Mouse (Mus musculus) midbrain, embryonic 16.5 days (tissue): ENCODE measurements around the gene Cds1. TPM values are rescaled to one million over a fixed set of nuclear protein-coding genes. Genes with fewer than 3 reads are reported as not detected.

ENCODE experiments used
- ATAC-seq: fragments of 200-750 bp; cut with Nextera tagmentation; 2 replicates; pipeline ENCODE4 v1.8.0; 2017; ENCODE audit warnings: moderate TSS enrichment
- H3K27ac ChIP-seq: fragments of 300-500 bp; sonication (generic); 2 replicates; pipeline ENCODE4 v1.5.1; 2014; ENCODE audit warnings: mild to moderate bottlenecking, low read length, mixed read lengths
- H3K27me3 ChIP-seq: fragments of 300-500 bp; sonication (generic); 2 replicates; pipeline ENCODE4 v1.6.1; 2014; ENCODE audit warnings: low read depth, low read length, mixed read lengths; ENCODE audit not compliant: control insufficient read depth, insufficient read depth
- H3K36me3 ChIP-seq: fragments of 300-500 bp; sonication (generic); 2 replicates; pipeline ENCODE4 v1.6.1; 2014; ENCODE audit warnings: mild to moderate bottlenecking, low read length, moderate library complexity, mixed read lengths; ENCODE audit not compliant: control insufficient read depth, insufficient read depth
- H3K4me1 ChIP-seq: fragments of 300-500 bp; sonication (generic); 2 replicates; pipeline ENCODE4 v1.6.1; 2014; ENCODE audit warnings: mild to moderate bottlenecking, low read length, mixed read lengths; ENCODE audit not compliant: control insufficient read depth, insufficient read depth
- H3K4me2 ChIP-seq: fragments of 300-500 bp; sonication (generic); 2 replicates; pipeline ENCODE4 v1.6.1; 2014; ENCODE audit warnings: mild to moderate bottlenecking, low read length, mixed read lengths
- H3K4me3 ChIP-seq: fragments of 300-500 bp; sonication (generic); 2 replicates; pipeline ENCODE4 v1.5.1; 2014; ENCODE audit warnings: low read depth, mild to moderate bottlenecking, low read length, moderate library complexity, mixed read lengths
- H3K9ac ChIP-seq: fragments of 300-500 bp; sonication (generic); 2 replicates; pipeline ENCODE4 v1.6.1; 2014; ENCODE audit warnings: low read depth, low read length, mixed read lengths
- H3K9me3 ChIP-seq: fragments of 300-500 bp; sonication (generic); replicated peaks from 2 replicates; pipeline ENCODE4 v1.6.1; 2014; ENCODE audit warnings: mild to moderate bottlenecking, low read length, mixed read lengths; ENCODE audit not compliant: control insufficient read depth, poor library complexity, severe bottlenecking
- WGBS: fragments of 180-500 bp; shearing (Covaris S2); extraction: QIAGEN DNeasy Blood & Tissue Kit; methylation state at CpG from one replicate; pipeline ENCODE4 v1.1.7; 2014; 5-methylcytosine and 5-hydroxymethylcytosine counted together
- polyA plus RNA-seq: library from polyadenylated mRNA; unstranded; fragments of >200 nt; fragmentation: Nextera tagmentation; extraction: Ambion mirVana; gene quantifications from 2 replicates; pipeline ENCODE4 v1.2.1, GENCODE M21; 2015

The Cds1 gene
- polyA plus RNA-seq, 1 experiment from 2014 or later = 9.2 TPM

DNA sequence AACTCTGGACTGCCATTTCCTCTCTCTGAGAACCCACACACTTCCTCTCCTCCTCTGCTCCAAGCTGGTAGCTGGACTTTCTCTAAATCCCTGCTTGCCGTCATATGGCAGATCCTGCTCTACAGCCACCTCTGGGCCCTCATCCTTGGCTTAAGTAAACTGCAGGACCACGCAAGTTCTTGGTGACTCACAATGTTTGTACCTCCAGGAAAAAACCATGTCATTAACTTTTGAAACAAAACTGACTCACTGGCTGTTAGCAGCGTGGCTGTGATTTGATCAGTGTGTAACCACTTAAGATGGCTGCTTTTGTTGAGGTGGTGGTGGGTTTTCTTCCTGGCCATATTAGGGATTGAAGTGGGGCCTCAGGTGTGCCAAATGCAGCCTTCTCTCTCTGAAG lies 19.4 kb downstream of the Cds1 start:
- Histone ChIP-seq H3K4me1 (peaks cover 2% of the 10 kb centered on the region; the same call in 1 of the 2 replicates), H3K27me3 (no peaks in the 10 kb centered on the region), H3K9me3 (no peaks in the 10 kb centered on the region), H3K27ac (no peak overlapping the region), H3K4me2 (no peak overlapping the region), H3K36me3 (no peaks in the 10 kb centered on the region), H3K9ac (no peak overlapping the region), H3K4me3 (no peak overlapping the region)
- ATAC-seq = no peak
- 85% methylated on average over 3 of the region's 3 CpGs for WGBS

GRCm38 (mm10) chr5:101784787-101785186 lies 19.9 kb downstream of the Cds1 start:
- WGBS = 95% methylated on average over 2 of the region's 2 CpGs
- no peak for ATAC-seq

DNA sequence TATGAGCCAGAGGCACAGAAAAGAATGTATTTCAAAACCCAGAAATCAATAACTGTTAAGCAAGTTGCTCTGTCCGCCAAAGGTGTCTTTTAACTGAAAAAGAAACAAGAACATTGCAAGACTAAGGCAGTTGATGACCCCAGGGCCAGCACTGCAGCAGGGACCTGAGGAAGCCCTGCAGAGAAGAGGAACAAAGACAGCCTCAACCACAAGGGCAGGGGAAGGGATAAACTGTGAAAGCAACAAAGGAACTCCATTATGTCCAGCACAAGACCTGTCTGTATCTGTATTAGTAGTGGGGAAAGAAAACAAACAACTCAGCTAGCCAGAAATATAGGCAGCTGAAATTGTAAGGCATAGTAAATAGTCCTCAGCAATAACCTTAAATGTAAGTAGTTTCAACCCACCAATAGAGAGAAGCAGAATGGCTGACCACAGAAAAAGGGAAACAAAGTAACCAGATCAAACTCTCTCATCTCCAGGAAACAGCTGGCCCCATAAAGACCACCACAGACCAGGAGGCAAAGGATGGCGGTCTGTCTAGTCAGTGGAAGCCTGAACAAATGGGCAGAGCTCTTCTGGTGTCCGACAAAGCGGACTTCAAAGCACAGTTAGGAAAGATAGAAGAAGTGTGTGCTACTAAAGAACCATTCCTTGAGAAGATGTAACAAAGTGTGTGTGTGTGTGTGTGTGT lies 21.1 kb downstream of the Cds1 start:
- 0 out of 2 replicates have a peak, but pooled peaks have one; percentile 37 for ATAC-seq
- WGBS = 50% methylated on average over 4 of the region's 4 CpGs
- Histone ChIP-seq H3K4me1 (peaks cover 2% of the 10 kb centered on the region; the same call in 1 of the 2 replicates), H3K9me3 (no peaks in the 10 kb centered on the region), H3K36me3 (no peaks in the 10 kb centered on the region), H3K9ac (no peak overlapping the region), H3K4me2 (no peak overlapping the region), H3K27ac (no peak overlapping the region), H3K4me3 (no peak overlapping the region), H3K27me3 (no peaks in the 10 kb centered on the region)

More at GRCm38 (mm10) chr5:101784787-101785186, 19.9 kb downstream of the Cds1 start:
- H3K27me3 ChIP-seq = no peaks in the 10 kb centered on the region
- H3K4me1 ChIP-seq = peaks cover 2% of the 10 kb centered on the region; the same call in 1 of the 2 replicates
- no peaks in the 10 kb centered on the region for H3K36me3 ChIP-seq
- H3K4me3 ChIP-seq = no peak overlapping the region
- no peak overlapping the region for H3K4me2 ChIP-seq
- no peaks in the 10 kb centered on the region for H3K9me3 ChIP-seq
- no peak overlapping the region for H3K9ac ChIP-seq
- no peak overlapping the region for H3K27ac ChIP-seq

DNA sequence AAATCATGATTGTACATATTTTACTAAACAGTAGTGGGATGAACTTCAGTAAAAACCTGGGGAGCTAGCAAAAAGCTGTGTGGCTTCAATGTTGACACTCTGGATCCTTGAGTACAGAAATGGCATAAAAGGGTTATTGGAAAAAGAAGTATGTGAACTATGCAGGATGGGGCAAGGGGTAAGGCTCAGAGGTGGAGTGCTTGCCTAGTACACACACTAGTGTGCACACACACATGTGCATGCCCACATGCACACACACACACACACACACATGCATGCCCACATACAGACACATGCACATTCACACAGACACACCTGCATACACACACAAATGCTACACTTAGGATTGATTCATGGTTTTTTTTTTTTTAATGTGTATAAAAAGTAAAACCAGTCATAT lies 24.8 kb downstream of the Cds1 start:
- ATAC-seq = no peak
- Histone ChIP-seq H3K27me3 (no peaks in the 10 kb centered on the region), H3K4me3 (no peak overlapping the region), H3K4me1 (no peaks in the 10 kb centered on the region), H3K4me2 (no peak overlapping the region), H3K36me3 (no peaks in the 10 kb centered on the region), H3K9me3 (no peaks in the 10 kb centered on the region), H3K9ac (no peak overlapping the region), H3K27ac (no peak overlapping the region)

DNA sequence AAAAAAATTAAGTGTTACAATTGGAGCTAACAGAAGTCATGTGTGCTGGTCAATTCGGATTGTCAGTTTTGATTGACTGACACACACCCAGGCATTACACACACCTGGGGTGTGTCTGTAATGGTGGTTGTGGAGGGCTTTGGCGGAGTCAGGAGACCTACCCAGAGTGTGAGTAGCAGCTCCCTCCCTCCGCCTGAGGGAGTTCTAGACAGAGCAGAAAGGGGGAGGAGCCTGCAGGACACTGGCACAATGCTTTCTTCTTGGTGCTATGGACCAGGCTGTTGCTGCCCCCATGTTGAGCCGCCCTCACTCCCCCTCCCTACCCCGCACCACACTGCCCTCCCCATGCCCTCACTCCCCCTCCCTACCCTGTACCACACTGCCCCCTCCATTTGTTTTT lies 25.6 kb downstream of the Cds1 start:
- Histone ChIP-seq H3K9me3 (no peaks in the 10 kb centered on the region), H3K36me3 (no peaks in the 10 kb centered on the region), H3K9ac (no peak overlapping the region), H3K27ac (no peak overlapping the region), H3K27me3 (no peaks in the 10 kb centered on the region), H3K4me2 (no peak overlapping the region), H3K4me3 (no peak overlapping the region), H3K4me1 (no peaks in the 10 kb centered on the region)
- ATAC-seq = no peak
- WGBS = 57% methylated on average over 4 of the region's 5 CpGs

DNA sequence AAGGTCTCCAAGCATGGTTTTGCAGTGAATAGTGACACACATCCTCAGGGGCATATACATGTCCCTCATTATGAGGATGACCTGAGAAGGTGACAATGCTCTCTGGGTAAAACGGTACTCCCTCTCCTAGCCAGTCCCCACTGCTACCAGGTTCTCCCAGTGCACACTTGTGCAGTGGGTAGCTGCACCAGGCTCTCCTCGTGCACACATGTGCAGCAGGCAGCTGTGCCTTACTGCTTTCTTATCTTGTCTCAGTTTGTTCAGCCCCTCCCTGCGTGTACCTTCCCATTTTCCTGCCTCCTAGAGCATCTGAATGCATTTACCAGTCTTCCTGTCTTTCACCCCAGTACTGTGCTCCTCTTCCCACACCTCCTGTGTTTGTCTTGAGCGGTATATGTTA lies 27.7 kb downstream of the Cds1 start:
- WGBS = 91% methylated on average over 4 of the region's 4 CpGs
- ATAC-seq = no peak
- H3K4me3 ChIP-seq = no peak overlapping the region
- H3K4me1 ChIP-seq = no peaks in the 10 kb centered on the region
- H3K9me3 ChIP-seq = no peaks in the 10 kb centered on the region
- no peak overlapping the region for H3K4me2 ChIP-seq
- no peak overlapping the region for H3K9ac ChIP-seq
- H3K36me3 ChIP-seq = no peaks in the 10 kb centered on the region
- no peaks in the 10 kb centered on the region for H3K27me3 ChIP-seq
- H3K27ac ChIP-seq = no peak overlapping the region

GRCm38 (mm10) chr5:101801891-101802290 lies 37.0 kb downstream of the Cds1 start:
- no peaks in the 10 kb centered on the region for H3K4me1 ChIP-seq
- 69% methylated on average over 2 of the region's 2 CpGs for WGBS
- no peak overlapping the region for H3K4me2 ChIP-seq
- H3K9ac ChIP-seq = no peak overlapping the region
- no peak for ATAC-seq
- H3K36me3 ChIP-seq = no peaks in the 10 kb centered on the region
- no peaks in the 10 kb centered on the region for H3K27me3 ChIP-seq
- no peak overlapping the region for H3K27ac ChIP-seq
- no peak overlapping the region for H3K4me3 ChIP-seq
- no peaks in the 10 kb centered on the region for H3K9me3 ChIP-seq

GRCm38 (mm10) chr5:101802358-101803022 lies 37.6 kb downstream of the Cds1 start:
- H3K9ac ChIP-seq = no peak overlapping the region
- no peaks in the 10 kb centered on the region for H3K9me3 ChIP-seq
- no peak overlapping the region for H3K4me2 ChIP-seq
- H3K27ac ChIP-seq = no peak overlapping the region
- 76% methylated on average over 9 of the region's 9 CpGs for WGBS
- H3K4me1 ChIP-seq = no peaks in the 10 kb centered on the region
- H3K27me3 ChIP-seq = no peaks in the 10 kb centered on the region
- ATAC-seq = no peak
- H3K36me3 ChIP-seq = no peaks in the 10 kb centered on the region
- no peak overlapping the region for H3K4me3 ChIP-seq
